Mouse (Mus musculus) kidney, embryonic 14.5 days (tissue): ENCODE data around the gene Cdc42ep4. TPM values are rescaled to one million over a fixed set of nuclear protein-coding genes. Genes with fewer than 3 reads are reported as not detected.

Source experiments
- ATAC-seq: fragments of 200-750 bp; cut with Nextera tagmentation; 2 replicates; pipeline ENCODE4 v1.8.0; 2017; ENCODE audit warnings: moderate number of reproducible peaks, mild to moderate bottlenecking, moderate TSS enrichment, moderate library complexity; ENCODE audit not compliant: low FRiP score, low TSS enrichment
- H3K27ac ChIP-seq: fragments of 300-500 bp; sonication (generic); 2 replicates; pipeline ENCODE4 v1.5.1; 2014; ENCODE audit warnings: low read depth, mild to moderate bottlenecking, low read length, moderate library complexity, mixed read lengths
- H3K27me3 ChIP-seq: fragments of 300-500 bp; sonication (generic); 2 replicates; pipeline ENCODE4 v1.6.1; 2014; ENCODE audit warnings: mild to moderate bottlenecking, low read length; ENCODE audit not compliant: control insufficient read depth, insufficient read depth
- H3K36me3 ChIP-seq: fragments of 300-500 bp; sonication (generic); 2 replicates; pipeline ENCODE4 v1.6.1; 2014; ENCODE audit warnings: low read length, mixed read lengths; ENCODE audit not compliant: control insufficient read depth, insufficient read depth
- H3K4me1 ChIP-seq: fragments of 300-500 bp; sonication (generic); 2 replicates; pipeline ENCODE4 v1.6.1; 2014; ENCODE audit warnings: low read length, mixed read lengths; ENCODE audit not compliant: control insufficient read depth, insufficient read depth
- H3K4me2 ChIP-seq: fragments of 300-500 bp; sonication (generic); replicated peaks from 2 replicates; pipeline ENCODE4 v1.6.1; 2014; ENCODE audit warnings: low read depth, mild to moderate bottlenecking, low read length
- H3K4me3 ChIP-seq: fragments of 300-500 bp; sonication (generic); 2 replicates; pipeline ENCODE4 v1.5.1; 2014; ENCODE audit warnings: mild to moderate bottlenecking, low read length
- H3K9ac ChIP-seq: fragments of 300-500 bp; sonication (generic); 2 replicates; pipeline ENCODE4 v1.6.1; 2014; ENCODE audit warnings: low read depth, mild to moderate bottlenecking, low read length, moderate library complexity
- H3K9me3 ChIP-seq: fragments of 300-500 bp; sonication (generic); 2 replicates; pipeline ENCODE4 v1.6.1; 2016; ENCODE audit warnings: low read length; ENCODE audit not compliant: control insufficient read depth
- WGBS: fragments of 180-500 bp; shearing (Covaris S2); extraction: QIAGEN DNeasy Blood & Tissue Kit; methylation state at CpG from one replicate; pipeline ENCODE4 v1.1.7; 2014; 5-methylcytosine and 5-hydroxymethylcytosine counted together
- polyA plus RNA-seq: library from polyadenylated mRNA; unstranded; fragments of >200 nt; fragmentation: Nextera tagmentation; extraction: Ambion mirVana; gene quantifications from 2 replicates; pipeline ENCODE4 v1.2.1, GENCODE M21; 2014

Cdc42ep4 gene
- polyA plus RNA-seq, 1 experiment from 2014 or later: 45.4 TPM

GRCm38 (mm10) chr11:113722405-113723090 is 29.1 kb downstream of the Cdc42ep4 start:
- Histone ChIP-seq H3K27me3 (no peaks in the 10 kb centered on the region), H3K36me3 (peaks cover 20% of the 10 kb centered on the region), H3K9ac (no peak overlapping the region), H3K9me3 (no peaks in the 10 kb centered on the region), H3K4me3 (no peak overlapping the region), H3K4me1 (peaks cover 21% of the 10 kb centered on the region), H3K4me2 (no peak overlapping the region), H3K27ac (no peak overlapping the region)
- 64% methylated on average over 14 of the region's 14 CpGs for whole genome bisulfite sequencing
- ATAC-seq: no peak

- H3K9ac ChIP-seq: no peak overlapping the region
- ATAC-seq: no peak
- H3K27ac ChIP-seq: no peak overlapping the region
- WGBS: 35% methylated on average over 16 of the region's 16 CpGs
- H3K36me3 ChIP-seq: no peaks in the 10 kb centered on the region
- no peak overlapping the region for H3K4me3 ChIP-seq
- H3K27me3 ChIP-seq: no peaks in the 10 kb centered on the region
- peaks cover 4% of the 10 kb centered on the region for H3K4me1 ChIP-seq
- H3K9me3 ChIP-seq: no peaks in the 10 kb centered on the region
- H3K4me2 ChIP-seq: no peak overlapping the region
Measured at GRCm38 (mm10) chr11:113717767-113718424, 33.8 kb downstream of the Cdc42ep4 start.

- no peaks in the 10 kb centered on the region for H3K27me3 ChIP-seq
Measured at GRCm38 (mm10) chr11:113716132-113716531, 35.5 kb downstream of the Cdc42ep4 start.

GRCm38 (mm10) chr11:113715078-113715674 is 36.5 kb downstream of the Cdc42ep4 start:
- H3K27me3 ChIP-seq: no peaks in the 10 kb centered on the region
- H3K4me3 ChIP-seq: no peak overlapping the region
- peaks cover 7% of the 10 kb centered on the region for H3K4me1 ChIP-seq
- H3K9me3 ChIP-seq: no peaks in the 10 kb centered on the region
- no peaks in the 10 kb centered on the region for H3K36me3 ChIP-seq
- no peak overlapping the region for H3K4me2 ChIP-seq
- H3K27ac ChIP-seq: no peak overlapping the region
- whole genome bisulfite sequencing: 77% methylated on average over 7 of the region's 7 CpGs
- no peak overlapping the region for H3K9ac ChIP-seq
- ATAC-seq: peak; percentile 22; the same call in 1 of the 2 replicates

More at GRCm38 (mm10) chr11:113716132-113716531, 35.5 kb downstream of the Cdc42ep4 start:
- WGBS: 90% methylated on average over 2 of the region's 2 CpGs
- H3K4me3 ChIP-seq: no peak overlapping the region
- H3K9me3 ChIP-seq: no peaks in the 10 kb centered on the region
- ATAC-seq: no peak
- H3K4me2 ChIP-seq: no peak overlapping the region
- H3K36me3 ChIP-seq: no peaks in the 10 kb centered on the region
- H3K27ac ChIP-seq: no peak overlapping the region
- no peak overlapping the region for H3K9ac ChIP-seq
- no peaks in the 10 kb centered on the region; the same call in 1 of the 2 replicates for H3K4me1 ChIP-seq

- H3K9me3 ChIP-seq: no peaks in the 10 kb centered on the region
- no peak overlapping the region for H3K4me3 ChIP-seq
- H3K36me3 ChIP-seq: no peaks in the 10 kb centered on the region
- H3K4me2 ChIP-seq: no peak overlapping the region
- H3K27ac ChIP-seq: peak overlapping the region; percentile 71; the same call in 1 of the 2 replicates
- H3K9ac ChIP-seq: no peak overlapping the region
- peaks cover 19% of the 10 kb centered on the region for H3K4me1 ChIP-seq
- H3K27me3 ChIP-seq: no peaks in the 10 kb centered on the region; the same call in 1 of the 2 replicates
- no peak for ATAC-seq
- WGBS: 67% methylated on average over 1 of the region's 1 CpGs
Measured at GRCm38 (mm10) chr11:113711061-113711460, 40.6 kb downstream of the Cdc42ep4 start.

GRCm38 (mm10) chr11:113710257-113710777 is 41.4 kb downstream of the Cdc42ep4 start:
- Histone ChIP-seq H3K4me3 (no peak overlapping the region), H3K9ac (peak overlapping the region; percentile 54), H3K36me3 (no peaks in the 10 kb centered on the region), H3K27me3 (no peaks in the 10 kb centered on the region; the same call in 1 of the 2 replicates), H3K4me2 (peak overlapping the region; percentile 15; the same call in 1 of the 2 replicates), H3K4me1 (peaks cover 19% of the 10 kb centered on the region), H3K27ac (peak overlapping the region; percentile 71; the same call in 1 of the 2 replicates), H3K9me3 (no peaks in the 10 kb centered on the region)
- 7% methylated on average over 10 of the region's 10 CpGs for WGBS
- ATAC-seq: 0 out of 2 replicates have a peak, but pooled peaks have one; percentile 8

- no peak within 1 kb of the TSS for H3K4me3 ChIP-seq
- WGBS: 12% methylated on average over 11 of the region's 11 CpGs
Measured at GRCm38 (mm10) chr11:113709731-113710256, 41.9 kb downstream of the Cdc42ep4 start, which contains the start of gene Cpsf4l. Gene Cpsf4l (minus strand): TSS chr11:113710017.

GRCm38 (mm10) chr11:113709272-113709671 is 42.4 kb downstream of the Cdc42ep4 start:
- WGBS: 21% methylated on average over 15 of the region's 15 CpGs
- 0 out of 2 replicates have a peak overlapping the region, but pooled peaks have one; percentile 19 for H3K9ac ChIP-seq
- no peak overlapping the region for H3K4me3 ChIP-seq
- H3K27me3 ChIP-seq: no peaks in the 10 kb centered on the region; the same call in 1 of the 2 replicates
- peaks cover 19% of the 10 kb centered on the region for H3K4me1 ChIP-seq
- no peaks in the 10 kb centered on the region for H3K36me3 ChIP-seq
- no peak overlapping the region for H3K4me2 ChIP-seq
- ATAC-seq: 0 out of 2 replicates have a peak, but pooled peaks have one; percentile 4
- no peak overlapping the region for H3K27ac ChIP-seq
- H3K9me3 ChIP-seq: no peaks in the 10 kb centered on the region

More at GRCm38 (mm10) chr11:113709731-113710256, 41.9 kb downstream of the Cdc42ep4 start, which contains the start of gene Cpsf4l:
- Histone ChIP-seq H3K36me3 (no peaks in the 10 kb centered on the region), H3K9me3 (no peaks in the 10 kb centered on the region), H3K27ac (peak within 1 kb of the TSS; percentile 71), H3K4me1 (peaks cover 19% of the 10 kb centered on the region), H3K9ac (peak within 1 kb of the TSS; percentile 54), H3K27me3 (no peaks in the 10 kb centered on the region; the same call in 1 of the 2 replicates), H3K4me2 (peak within 1 kb of the TSS; percentile 15; the same call in 1 of the 2 replicates)
- peak; percentile 26; the same call in 1 of the 2 replicates for ATAC-seq
